Mouse (Mus musculus) thymus, postnatal 25 days (tissue): ENCODE measurements around the gene Slc17a7.

Source experiments
- DNase-seq: peaks from one replicate; pipeline ENCODE4 v3.0.0; 2022

Gene Slc17a7

DNA sequence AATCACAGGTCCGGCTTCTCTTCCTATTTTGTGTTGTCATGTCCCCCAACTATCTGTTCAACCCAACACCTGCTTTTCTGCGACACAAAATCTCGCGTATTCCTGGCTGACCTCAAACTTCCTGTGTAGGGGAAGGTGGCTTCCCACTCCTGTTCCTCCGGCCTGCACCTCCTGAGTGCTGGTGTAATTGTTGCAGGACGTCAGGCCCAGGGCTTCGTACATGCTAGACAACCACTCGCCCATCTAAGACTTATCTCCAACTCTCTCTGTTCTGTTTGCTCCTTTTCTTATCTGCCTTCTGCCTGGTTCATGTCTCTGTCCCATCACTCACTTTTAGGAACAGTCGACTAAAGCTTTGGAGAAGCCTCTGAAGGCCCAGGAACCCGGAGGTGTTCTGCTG lies 47.3 kb downstream of the Slc17a7 start:
- DNase-seq, result no peak

- DNase-seq, result no peak
These were observed 48.1 kb downstream of the Slc17a7 start, which contains the start of gene Dkkl1 for GRCm38 (mm10) chr7:45211851-45212251. Gene Dkkl1, minus strand, starts transcription at chr7:45212147.

DNA sequence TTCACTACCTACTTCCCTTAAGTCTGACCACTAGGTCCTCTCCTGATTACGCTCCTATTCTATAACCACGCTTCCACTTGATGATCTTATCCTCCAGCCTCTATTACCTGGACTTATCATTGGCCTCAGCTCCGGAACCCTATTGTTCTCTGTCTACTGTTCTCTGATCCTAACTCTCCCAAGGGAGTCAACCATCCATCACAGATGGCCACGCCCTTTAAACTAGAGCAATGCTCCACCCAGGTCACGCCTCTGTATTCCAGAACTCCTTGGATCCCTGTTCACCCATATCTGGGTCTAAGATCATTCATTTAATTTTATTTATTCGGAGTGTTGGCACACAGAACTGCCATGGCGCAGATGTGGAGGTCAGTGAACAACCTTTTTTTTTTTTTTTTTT lies 48.6 kb downstream of the Slc17a7 start:
- no peak for DNase-seq

GRCm38 (mm10) chr7:45213708-45214107 lies 50.0 kb downstream of the Slc17a7 start:
- no peak for DNase-seq

GRCm38 (mm10) chr7:45215673-45216441 lies 52.1 kb downstream of the Slc17a7 start, which contains the start of gene Tead2:
Gene Tead2, plus strand, starts transcription at chr7:45215753.
- DNase-seq, result no peak

DNA sequence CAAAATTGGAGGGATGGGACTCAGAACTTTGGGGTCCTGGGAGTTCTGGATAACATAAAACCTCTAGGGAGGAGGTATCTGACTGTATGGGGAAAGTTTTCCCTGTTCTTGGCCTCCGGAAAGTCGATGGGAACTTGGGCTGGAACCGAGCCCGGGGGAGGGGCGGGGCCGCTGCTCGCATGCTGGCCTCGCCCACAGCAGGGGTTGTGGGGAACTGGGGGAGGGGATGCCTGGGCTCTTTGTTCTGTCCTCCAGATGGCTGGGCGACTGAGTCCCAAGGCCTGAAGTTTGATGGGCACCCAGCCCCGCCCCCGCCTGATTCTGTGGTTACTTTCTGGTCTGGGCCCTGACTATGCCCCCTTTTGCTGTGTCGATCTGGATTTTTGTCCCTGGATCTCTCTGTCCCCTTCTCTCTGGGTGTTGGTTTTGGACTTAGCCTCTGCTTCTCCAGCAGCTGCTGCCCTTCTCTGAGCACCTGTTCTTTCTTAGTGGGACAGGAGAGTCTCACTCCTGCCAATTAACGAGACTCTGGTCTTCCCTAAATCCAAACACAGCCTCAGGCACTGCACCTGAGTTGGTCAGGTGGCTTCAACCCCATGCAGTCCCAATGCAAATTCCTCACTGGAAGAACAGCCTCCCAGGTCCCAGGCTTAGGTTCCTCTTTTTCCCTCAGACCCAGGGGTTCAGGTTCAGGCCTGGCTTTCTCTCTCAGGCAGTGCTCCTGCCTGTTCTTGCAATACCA lies 52.9 kb downstream of the Slc17a7 start:
- no peak for DNase-seq

DNA sequence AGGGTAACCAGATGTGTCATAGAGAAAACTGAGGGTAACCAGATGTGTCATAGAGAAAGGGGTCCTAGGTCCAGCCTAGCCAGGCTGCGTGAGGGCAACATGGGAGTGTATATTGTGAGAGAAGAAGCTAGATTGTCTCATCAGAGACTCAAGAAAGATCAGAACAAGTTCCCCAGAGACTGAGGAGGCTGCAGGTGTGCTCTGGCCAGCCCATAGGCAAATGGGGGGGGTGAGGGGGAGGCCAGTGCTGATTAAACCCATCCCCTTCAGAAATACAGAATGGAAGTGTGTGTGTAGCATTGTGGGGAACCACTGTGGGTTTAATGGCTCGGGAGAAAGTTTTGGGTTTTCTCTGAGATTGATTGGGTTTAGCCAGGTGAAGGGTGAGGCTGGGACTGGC lies 57.9 kb downstream of the Slc17a7 start:
- no peak for DNase-seq

GRCm38 (mm10) chr7:45224826-45225225 lies 61.1 kb downstream of the Slc17a7 start:
- no peak for DNase-seq
